Mouse (Mus musculus) B cell, adult 2 months (primary cell): ENCODE measurements around the gene Gm15023.
"Not testable (repeated sequence)": the region's sequence is repeated elsewhere in the genome, so short reads cannot be mapped to it uniquely, and the experiment has no call there.

Experiments used
- DNase-seq, 2 experiments: peaks; one replicate each; pipeline ENCODE4 v3.0.0; 2022

The Gm15023 gene

GRCm38 (mm10) chrX:135177532-135177931 is at the start of gene Gm15023:
Gene Gm15023, minus strand, starts transcription at chrX:135177632.
- not testable (repeated sequence) for DNase-seq

GRCm38 (mm10) chrX:135210436-135211221 is 33.2 kb upstream of the Gm15023 start, which contains the start of gene Tceal6:
Gene Tceal6, minus strand, starts transcription at chrX:135210687.
- no peak for DNase-seq

GRCm38 (mm10) chrX:135209773-135210435 is 32.5 kb upstream of the Gm15023 start:
- not testable (repeated sequence) for DNase-seq

GRCm38 (mm10) chrX:135189924-135190323 is 12.5 kb upstream of the Gm15023 start:
- not testable (repeated sequence) for DNase-seq

- not testable (repeated sequence) for DNase-seq
Observed at GRCm38 (mm10) chrX:135188661-135189060, 11.2 kb upstream of the Gm15023 start.
